Mouse (Mus musculus): Measurements from ENCODE around the gene BC016579. TPM values are rescaled to one million over a fixed set of nuclear protein-coding genes. Genes with fewer than 3 reads are reported as not detected.

BC016579 gene
- total RNA-seq, 2 experiments from 2014 or later: not detected

Other genes with a start within 250 kb of the BC016579 start
- gene Cd200, start 245.0 kb downstream of the BC016579 start, total RNA-seq (2021): 10 to 100 TPM; 11.3 to 18.1 TPM
- gene Gm609, start 161.1 kb downstream of the BC016579 start, total RNA-seq (2021): under 1 TPM in 1 of 2 experiments, not detected in 1; 0.09 TPM
- gene Gm17783, start 122.0 kb downstream of the BC016579 start, total RNA-seq (2021): not detected
- not detected for gene Slc9c1, start 118.8 kb downstream of the BC016579 start, total RNA-seq (2021)
- under 1 TPM in 1 of 2 experiments, not detected in 1; 0.17 TPM for gene Gcsam, start 43.7 kb downstream of the BC016579 start, total RNA-seq (2021)
- not detected for gene Tmprss7, start 39.6 kb upstream of the BC016579 start, total RNA-seq (2021)
- gene Tagln3, start 70.5 kb upstream of the BC016579 start, total RNA-seq (2021): under 1 TPM; 0.18 to 0.47 TPM
- gene Abhd10, start 88.9 kb upstream of the BC016579 start, total RNA-seq (2021): 10 to 100 TPM; 11.3 to 13.8 TPM